Mouse (Mus musculus) heart, postnatal 0 days (tissue): ENCODE results near the gene Pdk1.

Experiments used
- CTCF ChIP-seq: IDR thresholded peaks from 2 replicates; pipeline ENCODE4 v1.5.1; 2016; ENCODE audit warnings: antibody characterized with exemption, control low read depth, low read depth
- EP300 ChIP-seq: IDR thresholded peaks from 2 replicates; pipeline ENCODE4 v1.6.1; 2016; ENCODE audit warnings: antibody characterized with exemption, low read depth

- TF ChIP-seq CTCF (no peak), EP300 (no peak)
Observed at GRCm38 (mm10) chr2:71863531-71864173, 9.4 kb upstream of the Pdk1 start.
